In the genomic region with DNA sequence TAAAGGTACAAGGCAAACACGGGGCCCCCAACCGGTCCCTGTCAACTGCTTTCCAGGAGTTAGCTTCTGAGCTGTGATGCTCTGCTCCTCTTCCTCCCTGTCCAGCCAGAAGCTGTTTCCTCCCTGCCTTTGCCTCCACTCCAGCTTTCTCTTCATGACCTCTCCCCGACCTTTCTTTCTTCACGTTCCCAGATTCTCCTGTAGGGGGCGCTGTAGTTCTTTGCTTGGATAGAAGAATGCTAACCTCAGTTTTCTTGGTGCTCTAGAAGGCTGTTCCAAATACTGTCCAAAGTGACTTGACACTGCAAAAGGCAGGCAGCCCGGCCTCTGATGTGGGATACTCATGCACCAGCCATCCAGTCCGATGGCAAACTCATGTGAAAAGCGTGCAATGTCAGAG, we compare ENCODE assay signal across 9 mouse cellular contexts.
DNase-seq lines count a peak whose midpoint lies in the region; ATAC-seq lines count a peak whose summit lies in the region.
"Had no signal": no experiment of that assay in that cellular context is flagged by ENCODE, and none has a peak within 500 bp of the region (broad histone marks: within the 10 kb centered on the region; RNA-seq: fewer than 3 reads in every experiment).

No protein-coding gene starts in this region.

- no peak overlapping the region for H3K4me2 ChIP-seq in forebrain, embryonic 16.5 days (ENCODE audit: low read length)
- no peak overlapping the region for H3K4me2 ChIP-seq in heart, embryonic 12.5 days
- H3K4me2 ChIP-seq: neural tube, embryonic 12.5 days had no signal

- ATAC-seq in forebrain, embryonic 16.5 days = no peak
- ATAC-seq in common myeloid progenitor, adult 5-6 weeks (replicated peaks; ENCODE audit: low read depth, poor library complexity, severe bottlenecking) = peak; percentile 84
- ATAC-seq in heart, embryonic 12.5 days (ENCODE audit: insufficient number of reproducible peaks, low FRiP score) = peak; percentile 64

- H3K9me3 ChIP-seq in forebrain, embryonic 10.5 days = peaks cover 8% of the 10 kb centered on the region; the same call in 1 of the 2 replicates
- no peaks in the 10 kb centered on the region for H3K9me3 ChIP-seq in forebrain, embryonic 16.5 days (ENCODE audit: control insufficient read depth, low read length)
- H3K9me3 ChIP-seq in heart, embryonic 12.5 days (replicated peaks) = no peaks in the 10 kb centered on the region
- H3K9me3 ChIP-seq: neural tube, embryonic 12.5 days had no signal

- no peak overlapping the region; the same call in 1 of the 2 replicates for H3K27ac ChIP-seq in forebrain, embryonic 10.5 days
- no peak overlapping the region for H3K27ac ChIP-seq in forebrain, embryonic 16.5 days (ENCODE audit: low read length)
- H3K27ac ChIP-seq in heart, embryonic 12.5 days (ENCODE audit: poor library complexity, severe bottlenecking) = no peak overlapping the region
- H3K27ac ChIP-seq: neural tube, embryonic 12.5 days had no signal

- peak; percentile 71 for DNase-seq in forebrain, embryonic 10.5 days (ENCODE audit: extremely low spot score, low spot score)
- DNase-seq in T-cell, adult 2 months (ENCODE audit: low spot score) = peak; percentile 39
- peak; percentile 77 to 79 for DNase-seq in layer of hippocampus, postnatal 10 days (ENCODE audit: low spot score in 2 of 2)
- DNase-seq in lung, postnatal 36 days = peak; percentile 89
- peak; percentile 16 to 45 for DNase-seq in spleen, postnatal 36 days (ENCODE audit: low spot score in 2 of 2)

- H3K9ac ChIP-seq in forebrain, embryonic 16.5 days (replicated peaks; ENCODE audit: low read depth, low read length) = no peak overlapping the region
- H3K9ac ChIP-seq in heart, embryonic 12.5 days = no peak overlapping the region
- H3K9ac ChIP-seq: neural tube, embryonic 12.5 days had no signal

- H3K36me3 ChIP-seq in forebrain, embryonic 10.5 days (replicated peaks) = no peaks in the 10 kb centered on the region
- no peaks in the 10 kb centered on the region for H3K36me3 ChIP-seq in forebrain, embryonic 16.5 days (ENCODE audit: control insufficient read depth, insufficient read depth)
- no peaks in the 10 kb centered on the region for H3K36me3 ChIP-seq in heart, embryonic 12.5 days
- H3K36me3 ChIP-seq: neural tube, embryonic 12.5 days had no signal

- no peak overlapping the region for H3K4me3 ChIP-seq in forebrain, embryonic 10.5 days
- no peak overlapping the region for H3K4me3 ChIP-seq in forebrain, embryonic 16.5 days (replicated peaks; ENCODE audit: low read length)
- no peak overlapping the region for H3K4me3 ChIP-seq in heart, embryonic 12.5 days
- H3K4me3 ChIP-seq: neural tube, embryonic 12.5 days had no signal

- H3K27me3 ChIP-seq in forebrain, embryonic 10.5 days (ENCODE audit: poor library complexity, severe bottlenecking) = no peaks in the 10 kb centered on the region
- no peaks in the 10 kb centered on the region for H3K27me3 ChIP-seq in forebrain, embryonic 16.5 days (replicated peaks; ENCODE audit: control insufficient read depth, insufficient read depth, low read length)
- no peaks in the 10 kb centered on the region for H3K27me3 ChIP-seq in heart, embryonic 12.5 days (replicated peaks)
- H3K27me3 ChIP-seq: neural tube, embryonic 12.5 days had no signal

- 22% methylated on average over 8 of the region's 8 CpGs for WGBS in forebrain, embryonic 10.5 days
- WGBS in forebrain, embryonic 16.5 days = 30% methylated on average over 8 of the region's 8 CpGs
- WGBS in heart, embryonic 12.5 days = 17% methylated on average over 8 of the region's 8 CpGs

- H3K4me1 ChIP-seq in forebrain, embryonic 10.5 days = peaks cover 6% of the 10 kb centered on the region
- H3K4me1 ChIP-seq in forebrain, embryonic 16.5 days (replicated peaks; ENCODE audit: control insufficient read depth, insufficient read depth, low read length) = no peaks in the 10 kb centered on the region
- H3K4me1 ChIP-seq in heart, embryonic 12.5 days (replicated peaks) = 0 out of 2 replicates have a peak, but pooled peaks cover 2% of the 10 kb centered on the region
- H3K4me1 ChIP-seq: neural tube, embryonic 12.5 days had no signal

Comparison
In these comparisons a context has a peak if more than half of its experiments do, and no peak if none do; other contexts are left out.
1. DNase-seq: peak in every context shown above with its lines; median percentile 89 in lung, postnatal 36 days; 78 in layer of hippocampus, postnatal 10 days; 71 in forebrain, embryonic 10.5 days; 39 in T-cell, adult 2 months; 30 in spleen, postnatal 36 days.